Mouse (Mus musculus): ENCODE data around the gene Apol8.
A peak's percentile ranks its signal among the peaks of the same experiment; 100 is the strongest.
"Not testable (repeated sequence)": the region's sequence is repeated elsewhere in the genome, so short reads cannot be mapped to it uniquely, and the experiment has no call there.

Apol8 gene

GRCm38 (mm10) chr15:77752443-77752842 is 4.4 kb downstream of the Apol8 start:
- no peak for DNase-seq (ENCODE audit: low spot score in 2 of 2)

DNA sequence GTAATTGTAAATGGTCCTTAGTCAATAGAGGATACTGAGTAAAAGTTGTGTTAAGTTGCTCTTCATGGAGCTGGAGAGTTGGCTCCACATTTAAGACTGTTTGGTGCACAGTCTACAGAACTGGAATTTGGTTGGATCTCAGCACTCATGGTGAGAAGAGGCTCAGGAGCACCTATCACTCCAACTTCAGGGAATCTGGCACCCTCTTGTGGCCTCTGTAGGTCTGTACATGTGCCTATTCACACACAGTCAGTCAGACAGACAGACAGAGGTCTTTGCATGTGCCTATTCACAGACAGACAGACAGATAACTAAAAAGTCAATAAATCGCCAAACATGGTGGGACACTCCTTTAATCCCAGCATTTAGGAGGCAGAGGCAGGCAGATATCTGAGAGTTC is 6.3 kb downstream of the Apol8 start:
- DNase-seq (ENCODE audit: low spot score in 2 of 2): peak; percentile 49 to 57

DNA sequence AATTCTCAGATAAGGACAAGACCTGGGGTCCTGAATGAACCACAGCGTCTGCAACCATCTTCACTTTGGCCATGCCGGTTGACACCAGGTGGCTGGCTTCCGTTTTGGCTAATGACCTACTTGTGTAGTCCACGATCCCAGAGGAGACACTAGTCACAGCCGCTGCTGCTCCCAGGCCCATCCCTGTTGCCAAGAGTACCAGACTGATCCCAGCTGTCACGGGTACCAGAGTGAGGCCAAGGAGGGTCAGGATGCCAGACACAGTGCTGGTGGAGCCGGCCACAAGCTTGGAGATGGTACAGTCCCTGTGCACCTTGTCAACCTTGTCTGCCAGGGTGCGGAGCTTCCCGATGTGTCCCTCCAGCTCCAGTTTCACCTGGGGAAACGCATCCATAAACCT is 7.1 kb downstream of the Apol8 start:
- no peak for DNase-seq (ENCODE audit: low spot score in 2 of 2)

- no peak for DNase-seq (ENCODE audit: low spot score in 2 of 2)
These were observed 8.4 kb downstream of the Apol8 start for GRCm38 (mm10) chr15:77748414-77748813.

DNA sequence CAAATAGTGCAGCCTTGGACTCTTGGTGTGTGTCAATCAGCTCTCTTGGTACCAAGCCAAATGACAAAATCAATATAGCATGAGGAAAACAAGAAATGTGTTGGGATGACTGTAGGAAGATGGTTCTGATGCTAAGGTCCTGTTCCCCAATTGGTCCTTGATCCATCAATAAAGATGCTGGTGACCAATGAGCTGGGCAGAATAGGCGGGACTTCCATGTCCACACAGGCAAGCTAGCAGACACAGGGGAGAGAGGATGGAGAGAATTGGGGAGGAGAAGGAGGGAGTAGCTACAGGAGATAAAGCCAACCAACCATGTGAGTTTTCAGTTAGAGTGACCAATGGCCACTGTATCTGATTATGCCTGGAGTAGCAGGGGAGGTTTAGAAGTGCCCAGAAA is 10.5 kb downstream of the Apol8 start:
- no peak for DNase-seq (ENCODE audit: low spot score in 2 of 2)

GRCm38 (mm10) chr15:77745081-77745480 is 11.7 kb downstream of the Apol8 start:
- no peak for DNase-seq (ENCODE audit: low spot score in 2 of 2)

DNA sequence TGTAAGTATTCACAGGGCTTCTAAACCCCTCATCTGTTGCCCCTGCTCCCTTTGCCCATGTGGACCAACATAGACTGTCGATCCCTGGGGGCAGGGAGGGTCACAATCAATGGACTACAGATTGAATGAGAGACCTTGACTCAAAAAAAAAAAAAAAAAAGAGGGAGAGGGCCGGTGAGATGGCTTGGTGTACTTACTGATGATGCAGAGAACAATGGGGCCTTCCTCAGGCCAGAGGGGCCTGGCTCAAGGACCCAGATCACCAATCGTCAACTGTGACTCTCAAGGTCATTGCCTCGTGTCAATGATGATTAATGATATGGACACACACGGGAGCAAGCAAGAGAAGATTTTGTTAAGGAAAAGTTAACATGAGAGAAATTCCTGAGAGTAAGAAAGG is 12.2 kb downstream of the Apol8 start:
- no peak for DNase-seq (ENCODE audit: low spot score in 2 of 2)

GRCm38 (mm10) chr15:77741556-77741955 is 15.2 kb downstream of the Apol8 start:
- not testable (repeated sequence) for DNase-seq (ENCODE audit: low spot score in 2 of 2)

DNA sequence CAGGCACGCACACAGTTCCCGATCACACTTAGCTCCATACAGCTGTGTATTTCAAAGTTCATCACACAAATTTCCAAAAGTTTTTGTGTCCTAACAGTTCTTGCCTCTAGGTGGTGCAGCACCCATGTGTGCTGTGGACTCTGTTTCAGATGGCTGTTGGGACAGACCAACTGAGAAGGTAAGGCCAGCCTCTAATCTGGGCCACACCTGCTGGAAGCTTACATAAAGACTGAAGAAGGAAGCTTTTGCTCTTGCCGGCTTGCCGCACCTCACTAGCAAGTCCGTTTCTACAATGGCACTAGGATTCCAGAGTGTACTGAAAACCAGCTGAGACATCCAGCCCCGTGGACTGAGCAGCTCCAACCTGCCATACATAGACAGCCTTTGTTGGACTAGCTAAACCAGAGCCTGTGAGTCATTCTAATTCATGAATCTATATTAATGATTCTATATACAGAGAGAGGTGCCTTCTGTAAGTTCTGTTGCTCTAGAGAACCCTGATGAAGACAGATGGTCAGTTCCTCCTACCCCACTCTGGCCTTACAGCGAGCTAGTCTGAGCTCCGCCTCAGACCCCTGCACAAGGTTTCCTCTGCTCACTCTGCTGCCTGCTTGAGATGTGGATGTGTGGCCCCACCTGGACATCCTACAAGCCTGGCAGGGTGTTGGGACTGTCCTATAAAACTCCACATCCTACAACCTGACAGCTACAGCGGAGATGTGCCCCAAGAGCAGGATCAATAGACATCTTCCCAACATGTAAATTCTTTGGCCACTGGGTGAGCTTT is 16.1 kb downstream of the Apol8 start:
- DNase-seq (ENCODE audit: low spot score in 2 of 2): no peak

GRCm38 (mm10) chr15:77733903-77734302 is 22.9 kb downstream of the Apol8 start:
- DNase-seq (ENCODE audit: low spot score in 2 of 2): not testable (repeated sequence)

DNA sequence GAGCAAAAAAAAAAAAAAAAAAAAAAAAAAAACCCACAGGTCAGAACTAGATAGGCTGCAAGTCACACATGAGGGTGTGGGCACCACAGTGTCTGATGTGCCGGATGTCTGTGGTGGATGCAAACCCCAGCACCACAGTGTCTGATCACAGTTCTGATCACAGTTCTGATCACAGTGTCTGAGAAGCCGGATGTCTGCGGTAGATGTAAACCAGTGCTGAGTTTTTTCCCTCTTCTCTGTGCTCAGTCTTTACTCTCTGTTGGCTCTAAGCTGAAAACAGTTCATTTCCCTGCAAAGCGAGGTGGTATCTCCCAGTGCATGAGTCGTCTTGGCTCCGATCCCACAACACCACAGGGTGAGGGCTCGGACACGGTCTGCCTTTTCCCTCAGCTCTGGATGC is 23.4 kb downstream of the Apol8 start:
- DNase-seq (ENCODE audit: low spot score in 2 of 2): not testable (repeated sequence)

DNA sequence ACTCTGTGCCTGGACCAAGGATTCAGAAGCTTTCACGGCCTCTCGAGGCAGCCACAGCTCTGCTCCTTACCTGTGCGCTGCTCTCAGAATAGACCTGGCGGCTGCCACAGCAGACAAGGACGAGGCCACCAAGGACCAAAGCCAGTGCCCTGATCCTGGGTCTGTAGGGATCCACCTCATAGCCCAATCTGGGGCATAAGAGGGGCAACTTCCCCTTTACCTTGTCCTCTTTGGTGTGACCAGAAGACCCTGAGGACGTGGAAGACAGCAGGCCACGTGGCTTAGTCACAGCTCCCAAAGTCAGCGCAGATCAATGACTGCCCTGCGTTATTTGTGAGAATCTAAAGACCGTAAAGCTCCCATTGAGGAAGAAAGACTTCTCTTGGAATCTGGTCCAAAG is 24.0 kb downstream of the Apol8 start:
- DNase-seq (ENCODE audit: low spot score in 2 of 2): not testable (repeated sequence)

DNA sequence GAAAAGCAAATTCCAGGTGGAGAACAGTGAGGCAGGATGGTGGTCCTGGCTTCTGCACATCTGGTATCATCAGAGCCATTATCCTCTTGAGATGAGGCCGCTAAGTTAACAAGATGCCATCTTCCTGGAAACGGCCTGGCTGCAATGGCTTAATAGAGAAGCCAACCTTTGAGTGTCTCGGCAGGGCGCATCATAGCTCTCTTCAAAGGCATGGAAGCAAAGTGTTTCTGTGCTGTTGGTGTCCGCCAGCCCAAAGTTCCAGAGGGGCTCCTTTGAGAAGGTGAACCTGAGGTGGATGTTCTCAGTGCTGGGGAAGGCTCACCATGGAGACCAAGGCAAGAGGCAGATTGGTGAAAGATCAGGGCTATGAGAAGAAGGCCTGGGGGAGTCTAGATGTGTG is 25.2 kb downstream of the Apol8 start:
- no peak for DNase-seq (ENCODE audit: low spot score in 2 of 2)

DNA sequence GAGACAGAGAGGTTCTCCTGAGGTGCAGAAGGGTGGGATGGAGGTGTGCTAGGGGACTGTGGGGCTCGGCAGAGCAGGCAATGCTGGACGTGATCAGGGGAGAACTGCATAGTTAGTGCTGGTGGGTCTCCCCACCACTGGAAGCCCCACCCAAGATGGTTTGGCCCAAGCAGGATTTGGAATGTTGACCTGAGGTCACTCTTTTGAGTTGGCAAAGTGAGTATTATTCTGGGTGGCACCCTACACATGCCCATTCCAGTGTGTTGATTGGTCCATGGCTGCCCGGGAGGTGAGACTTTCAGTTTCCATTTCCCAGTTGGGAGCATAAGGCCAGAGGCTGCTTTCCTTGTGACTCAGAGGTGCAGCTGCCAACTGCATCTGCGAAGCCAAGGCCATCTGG is 28.1 kb downstream of the Apol8 start, which contains the start of gene Apol9b:
Apol9b (plus strand) TSS at position 301 of the 400 bp plus-strand sequence.
- not testable (repeated sequence) for DNase-seq (ENCODE audit: low spot score in 2 of 2)

DNA sequence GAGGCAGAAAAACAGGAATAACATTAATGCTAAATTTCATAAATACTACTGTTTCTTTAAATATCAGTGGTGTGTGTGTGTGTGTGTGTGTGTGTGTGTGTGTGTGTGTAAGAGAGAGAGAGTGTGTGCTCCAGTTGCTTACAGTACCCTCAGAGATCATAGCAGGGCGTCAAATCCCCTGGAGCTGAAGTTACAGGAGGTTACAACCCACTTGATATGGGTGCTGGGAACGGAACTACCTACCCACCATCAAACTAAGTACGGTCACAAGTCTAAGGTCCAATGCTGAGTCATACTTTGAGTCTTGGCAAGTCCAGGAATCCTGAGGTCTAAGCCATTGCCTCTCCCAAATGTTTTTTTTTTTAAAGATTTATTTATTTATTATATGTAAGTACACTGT is 29.1 kb downstream of the Apol8 start:
- not testable (repeated sequence) for DNase-seq (ENCODE audit: low spot score in 2 of 2)

DNA sequence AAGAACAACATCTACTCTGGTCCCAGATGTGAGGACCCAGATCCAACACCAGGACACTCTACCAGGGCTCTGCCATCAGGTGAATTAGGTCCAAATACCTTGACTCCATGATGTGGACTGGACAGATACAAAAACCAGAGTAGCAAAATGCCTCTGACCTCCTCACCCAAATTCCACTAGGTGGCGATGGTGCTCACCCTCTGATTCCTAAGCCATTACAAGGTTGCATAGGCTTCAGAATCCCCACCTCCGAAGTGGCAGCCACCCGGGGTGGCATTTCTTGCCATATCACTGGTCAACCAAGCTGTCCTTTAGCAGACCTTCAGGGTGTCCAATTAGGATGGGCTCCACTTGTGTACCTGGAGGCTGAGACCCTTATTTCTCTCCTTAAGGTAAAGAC is 29.7 kb downstream of the Apol8 start:
- DNase-seq (ENCODE audit: low spot score in 2 of 2): not testable (repeated sequence)

GRCm38 (mm10) chr15:77725393-77726020 is 31.3 kb downstream of the Apol8 start:
- DNase-seq (ENCODE audit: low spot score in 2 of 2): not testable (repeated sequence)

DNA sequence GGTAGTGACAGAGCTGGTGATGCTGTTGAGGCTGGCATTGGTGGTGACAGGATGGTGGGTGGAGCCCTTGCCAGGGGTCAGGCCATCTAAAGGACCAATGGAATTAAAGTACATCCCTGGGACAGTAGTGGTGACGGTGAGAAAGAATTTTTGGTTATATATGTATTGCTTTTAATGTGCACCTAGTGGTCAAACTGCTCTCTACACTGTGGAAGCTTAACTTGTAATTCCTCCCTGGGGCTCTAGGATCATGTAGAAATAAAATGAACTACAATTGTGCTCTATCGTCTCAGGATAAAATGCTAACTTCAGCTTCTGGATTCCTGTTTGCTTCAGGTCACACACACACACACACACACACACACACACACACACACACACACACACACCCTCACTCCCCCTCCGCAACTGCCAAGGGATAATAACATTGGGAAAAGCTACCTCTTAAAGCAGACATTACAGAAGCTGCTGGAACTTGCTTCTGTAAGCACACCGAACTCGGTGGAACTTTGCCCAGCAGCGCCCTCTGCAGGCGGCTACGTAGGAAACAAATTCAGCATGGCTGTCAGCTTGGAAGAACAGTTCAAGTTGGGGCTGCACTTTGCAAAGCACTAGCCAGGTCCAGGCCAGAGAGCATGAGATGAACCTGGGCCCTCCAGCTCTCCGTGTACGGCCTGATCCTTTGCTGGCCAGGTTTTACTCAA is 32.4 kb downstream of the Apol8 start:
- not testable (repeated sequence) for DNase-seq (ENCODE audit: low spot score in 2 of 2)

DNA sequence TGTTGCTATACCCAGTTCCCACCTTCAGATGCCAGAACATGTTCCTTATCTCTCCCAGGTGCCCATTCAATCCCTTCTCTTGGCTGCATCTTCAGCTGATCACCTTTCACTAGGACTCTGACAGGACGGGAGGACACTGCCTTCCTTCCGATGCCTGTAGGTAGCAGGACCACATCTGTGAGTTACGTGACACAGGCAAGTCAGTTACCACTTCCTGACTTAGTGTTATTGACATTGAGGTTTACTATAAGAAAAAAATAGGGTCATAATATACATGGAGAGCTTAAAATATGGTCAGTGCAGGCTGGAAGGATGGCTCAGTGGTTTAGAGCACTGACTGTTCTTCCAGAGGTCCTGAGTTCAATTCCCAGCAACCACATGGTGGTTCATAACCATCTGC is 35.3 kb downstream of the Apol8 start:
- DNase-seq (ENCODE audit: low spot score in 2 of 2): not testable (repeated sequence)

DNA sequence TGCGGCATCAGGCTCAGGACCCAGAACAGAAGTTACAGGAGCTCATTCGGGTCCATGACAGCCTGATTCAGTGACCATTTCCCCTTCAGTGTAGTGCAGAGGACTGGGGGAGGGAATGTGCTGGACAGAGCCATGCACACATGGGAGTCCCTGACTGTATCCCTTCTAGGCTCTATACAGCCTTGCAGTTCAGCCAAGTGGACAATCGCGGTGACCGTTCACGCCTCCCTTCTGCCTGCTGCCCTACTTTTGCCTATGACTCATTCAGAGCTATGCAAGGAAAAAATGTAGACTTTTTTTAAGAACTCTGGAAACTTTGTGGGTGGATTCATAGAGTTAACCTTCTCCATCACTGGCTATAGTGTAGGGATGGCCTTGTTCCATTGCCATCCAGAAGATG is 38.6 kb downstream of the Apol8 start:
- DNase-seq (ENCODE audit: low spot score in 2 of 2): not testable (repeated sequence)

- DNase-seq (ENCODE audit: low spot score in 2 of 2): not testable (repeated sequence)
These were observed 47.9 kb downstream of the Apol8 start for GRCm38 (mm10) chr15:77708936-77709335.

DNA sequence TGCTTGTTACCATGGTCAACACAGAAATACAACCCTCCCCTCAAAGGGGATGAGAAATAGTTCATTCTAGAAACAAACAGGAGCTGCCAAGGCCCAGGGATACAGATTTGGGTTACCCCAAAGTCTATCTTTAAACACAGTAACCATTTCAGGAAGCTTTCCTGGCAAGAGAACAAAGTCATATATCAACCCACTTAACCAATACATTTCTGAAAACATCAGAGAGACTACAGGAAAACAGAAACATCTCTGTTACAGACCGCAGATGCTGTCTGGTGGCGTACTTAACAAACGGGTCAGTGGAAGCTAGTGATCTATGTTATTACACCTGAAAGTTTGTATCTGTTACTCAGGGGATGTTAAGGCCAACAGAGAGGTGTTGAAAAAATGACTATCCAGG is 51.5 kb downstream of the Apol8 start:
- DNase-seq (ENCODE audit: low spot score in 2 of 2): not testable (repeated sequence)

- not testable (repeated sequence) for DNase-seq (ENCODE audit: low spot score in 2 of 2)
These were observed 58.1 kb downstream of the Apol8 start, which contains the start of gene Apol7e for GRCm38 (mm10) chr15:77698656-77699055. Gene Apol7e, plus strand, starts transcription at chr15:77698857.

Data from right cerebral cortex, adult 2 months (tissue).